Mouse (Mus musculus) MEL-GATA-1-ER (cell line): ENCODE results near the gene Olfr374.

ENCODE experiments used
- DNase-seq: peaks from one replicate; pipeline ENCODE4 v3.0.0-alpha.2; 2012; ENCODE audit warnings: low read depth; ENCODE audit errors: extremely low read depth

The Olfr374 gene

DNA sequence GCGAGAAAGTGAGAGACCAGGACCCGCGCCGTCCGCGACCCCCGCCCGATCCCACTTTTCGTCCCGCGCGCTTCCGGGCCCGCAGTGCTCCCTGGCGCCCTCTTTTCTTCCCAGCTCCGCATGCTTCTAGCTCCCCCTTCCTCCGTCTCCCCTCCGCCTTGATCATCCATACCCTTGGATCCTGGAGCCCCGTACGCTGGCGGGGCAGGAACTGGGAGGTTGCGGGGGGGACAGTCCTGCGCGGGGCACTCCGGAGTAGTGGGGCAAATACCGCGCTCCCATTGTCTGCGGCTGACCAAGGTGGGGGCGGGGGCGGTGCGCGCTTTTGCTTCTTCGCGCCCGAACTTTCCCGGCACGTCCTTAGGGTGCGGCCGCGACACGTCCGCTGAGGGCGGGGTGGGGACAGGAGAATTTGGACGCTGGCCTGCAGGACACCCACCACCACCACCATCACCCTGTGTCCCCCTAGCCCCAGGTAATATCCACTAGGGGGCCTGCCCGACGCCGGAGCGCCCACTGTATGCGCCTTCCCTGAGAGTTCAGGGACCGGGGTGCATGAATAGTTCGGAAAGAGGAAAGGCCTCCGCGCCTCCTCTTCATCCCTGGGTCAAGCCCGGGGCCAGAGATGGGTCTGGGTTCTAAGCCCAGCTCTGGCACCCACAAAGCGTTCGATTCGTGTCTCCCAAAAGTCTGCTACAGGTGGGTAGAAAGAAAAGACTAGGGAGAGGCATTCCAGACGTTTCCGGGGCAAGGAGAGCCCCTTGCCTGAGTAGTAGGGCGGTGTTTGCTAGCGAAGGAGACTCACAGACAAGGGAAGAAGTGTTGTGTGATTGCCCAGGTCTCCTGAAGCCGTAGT is 28.8 kb downstream of the Olfr374 start:
- no peak for DNase-seq

DNA sequence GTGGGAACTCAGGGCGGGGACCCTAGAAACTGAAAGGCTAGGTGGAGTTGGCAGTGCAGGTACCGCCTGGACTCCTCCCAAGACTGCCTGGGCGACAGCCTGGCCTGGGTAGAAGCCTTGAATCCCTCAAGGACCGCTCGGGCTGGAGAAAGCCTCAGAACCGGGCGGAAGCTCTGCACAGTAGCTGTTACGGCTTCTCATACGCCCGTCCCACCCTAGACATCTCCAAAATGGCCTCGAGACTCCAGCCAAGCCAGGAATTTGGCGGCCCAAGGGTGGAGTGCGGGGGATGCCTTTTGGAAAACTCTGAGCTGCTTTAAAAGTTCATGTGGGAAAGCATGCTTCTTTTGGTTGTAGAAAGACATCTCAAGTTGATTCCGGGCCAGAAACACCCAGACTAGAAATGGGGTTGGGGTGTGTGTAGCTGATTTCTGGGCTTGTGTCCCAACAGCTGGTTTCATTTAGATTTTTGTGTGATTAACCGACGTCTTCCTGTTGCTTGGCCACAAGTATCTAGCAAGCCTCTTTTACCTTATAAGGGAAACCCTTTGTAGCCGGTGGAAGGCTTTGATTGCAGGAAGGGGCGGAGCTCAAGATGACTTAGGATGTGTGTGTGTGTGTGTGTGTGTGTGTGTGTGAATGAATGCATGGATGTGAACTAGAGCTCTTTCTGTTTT is 29.6 kb downstream of the Olfr374 start:
- peak; percentile 59 for DNase-seq

DNA sequence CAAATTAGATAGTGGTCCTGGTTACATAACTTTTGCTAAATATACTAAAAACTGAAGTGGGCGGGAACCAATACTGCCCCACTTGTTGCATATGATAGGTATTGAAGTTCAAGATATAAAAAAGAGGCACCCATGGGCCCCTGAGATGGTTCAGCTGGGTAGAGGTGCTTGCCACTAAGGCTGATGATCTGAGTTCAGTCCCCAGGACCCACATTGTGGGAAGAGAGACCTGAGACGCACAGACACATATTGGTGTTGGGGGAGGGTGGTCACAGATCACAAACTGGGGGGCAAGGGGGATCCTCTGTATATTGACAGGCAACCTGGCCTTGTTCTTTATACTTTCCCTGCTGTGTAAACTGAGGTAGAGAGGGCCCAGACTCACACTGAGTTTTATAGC is 30.6 kb downstream of the Olfr374 start:
- DNase-seq, result no peak

DNA sequence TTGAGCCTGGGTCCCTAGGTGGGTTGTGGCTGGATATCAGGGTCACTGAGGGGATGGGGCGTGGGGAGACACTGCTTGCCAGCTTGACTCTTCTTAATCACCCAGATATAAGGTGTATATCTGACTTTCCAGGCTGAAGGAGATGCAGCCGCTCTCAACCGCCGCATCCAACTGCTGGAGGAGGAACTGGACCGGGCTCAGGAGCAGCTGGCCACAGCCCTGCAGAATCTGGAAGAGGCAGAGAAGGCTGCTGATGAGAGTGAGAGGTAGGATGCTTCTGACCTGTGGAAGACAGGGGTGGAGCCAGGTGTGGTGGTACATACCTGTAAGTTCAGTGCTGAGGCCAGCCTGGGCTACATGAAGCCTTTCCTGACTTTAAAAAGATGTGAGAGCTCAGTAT is 31.6 kb downstream of the Olfr374 start:
- no peak for DNase-seq

DNA sequence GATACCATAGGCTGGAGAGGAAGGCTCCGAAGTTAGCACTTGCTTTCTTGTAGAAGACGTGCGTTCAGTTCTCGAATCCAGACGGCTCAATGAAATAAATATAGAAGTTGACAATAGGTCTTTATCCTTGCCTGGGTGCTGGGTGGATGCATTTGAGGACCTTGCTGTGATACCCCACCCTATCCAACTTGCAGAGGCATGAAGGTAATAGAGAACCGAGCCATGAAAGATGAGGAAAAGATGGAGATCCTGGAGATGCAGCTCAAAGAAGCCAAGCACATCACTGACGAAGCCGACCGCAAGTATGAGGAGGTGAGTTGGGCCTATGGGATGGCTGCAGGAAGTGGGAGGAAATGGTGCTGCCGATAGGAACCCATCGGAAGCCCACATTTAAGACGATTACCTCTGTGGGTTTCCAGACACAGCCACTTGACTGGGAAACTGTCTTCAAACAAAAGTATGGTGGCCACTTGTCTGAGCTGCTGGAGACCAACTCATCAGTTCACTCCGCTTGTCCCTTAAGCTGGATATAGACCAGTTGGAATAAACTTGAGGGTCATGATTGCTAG is 36.5 kb downstream of the Olfr374 start:
- no peak for DNase-seq

DNA sequence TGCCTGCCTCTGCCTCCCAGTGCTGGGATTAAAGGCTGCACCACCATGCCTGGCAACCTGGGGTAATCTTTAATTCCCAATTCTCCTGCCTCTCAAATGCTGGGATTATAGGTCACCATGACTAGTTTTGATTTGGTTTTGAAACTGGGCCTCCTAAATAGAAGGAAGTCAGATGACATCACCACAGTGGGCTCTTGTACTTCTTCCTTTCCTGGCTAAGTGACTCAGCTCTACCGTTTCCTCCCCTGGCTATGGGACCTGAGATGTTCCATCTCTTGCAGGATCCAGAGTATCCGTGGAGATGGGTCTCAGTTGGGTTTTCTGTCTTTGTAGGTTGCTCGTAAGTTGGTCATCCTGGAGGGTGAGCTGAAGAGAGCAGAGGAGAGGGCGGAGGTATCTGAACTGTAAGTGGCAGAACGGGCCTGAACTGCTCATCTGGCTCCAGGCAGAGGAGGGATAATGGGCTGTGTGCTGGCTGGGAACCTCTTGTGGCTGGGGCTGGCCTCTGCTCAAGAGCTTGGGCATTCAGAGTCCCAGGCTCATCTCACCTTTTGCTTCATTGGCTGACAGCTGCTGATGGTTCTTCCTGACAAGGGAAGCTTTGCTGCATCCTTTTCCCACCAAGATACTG is 37.6 kb downstream of the Olfr374 start:
- no peak for DNase-seq

DNA sequence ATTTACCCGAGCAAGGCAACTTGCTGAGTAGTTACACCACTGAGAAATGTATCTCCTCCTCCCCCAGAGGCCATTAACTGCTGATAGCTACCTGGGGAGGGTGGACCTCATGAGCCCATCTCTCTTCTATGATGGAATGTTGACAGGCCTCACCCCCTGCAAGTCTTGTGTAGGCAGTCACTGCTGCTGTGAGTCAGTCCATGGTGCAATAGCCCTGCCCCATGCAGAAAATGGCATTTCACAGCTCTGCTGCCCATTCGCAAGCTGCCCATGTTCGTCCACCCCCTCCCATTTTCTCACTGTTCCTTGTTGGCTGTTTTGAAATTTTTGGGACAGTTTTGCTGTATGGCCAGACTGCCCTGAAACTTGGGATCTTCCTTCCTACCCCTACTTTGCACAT is 38.7 kb downstream of the Olfr374 start:
- DNase-seq, result no peak

DNA sequence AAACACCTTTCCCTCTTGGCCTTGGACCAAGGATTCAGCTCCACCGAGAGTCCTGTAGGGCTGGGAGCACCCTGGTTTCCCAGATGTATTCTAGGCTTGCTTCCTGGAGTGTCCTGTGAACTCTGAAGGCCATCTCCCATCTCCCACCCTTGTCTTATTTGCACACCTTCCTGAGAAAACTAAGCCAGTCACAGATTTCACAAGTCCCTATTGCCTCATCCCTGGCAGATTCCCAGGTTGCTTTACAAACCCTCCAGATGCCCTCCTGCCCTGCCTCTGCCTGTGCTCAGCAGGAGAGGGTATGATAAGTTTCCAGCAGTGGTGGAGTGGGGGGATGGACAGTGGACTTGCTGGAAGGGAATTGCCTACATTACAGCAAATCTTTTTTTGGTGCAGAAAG is 39.2 kb downstream of the Olfr374 start:
- DNase-seq, result no peak

DNA sequence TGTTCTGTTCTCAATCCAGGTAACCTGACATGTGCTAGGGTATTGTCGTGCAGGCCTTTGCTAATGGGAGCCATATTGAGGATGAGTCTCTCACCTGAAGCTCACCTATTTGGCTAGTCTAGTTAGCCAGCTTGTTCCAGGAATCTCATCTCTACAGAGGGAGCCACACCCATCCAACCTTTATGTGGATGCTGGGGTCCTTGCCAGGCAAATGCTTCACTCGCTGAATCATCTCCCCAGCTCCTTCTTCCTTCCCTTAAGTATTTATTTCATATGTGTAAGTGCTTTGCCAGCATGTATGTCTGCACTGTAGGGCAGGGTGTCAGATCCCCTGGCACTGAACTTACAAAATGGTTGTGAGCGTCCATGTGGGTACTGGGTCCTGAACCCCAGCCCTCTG is 39.7 kb downstream of the Olfr374 start:
- DNase-seq, result no peak

DNA sequence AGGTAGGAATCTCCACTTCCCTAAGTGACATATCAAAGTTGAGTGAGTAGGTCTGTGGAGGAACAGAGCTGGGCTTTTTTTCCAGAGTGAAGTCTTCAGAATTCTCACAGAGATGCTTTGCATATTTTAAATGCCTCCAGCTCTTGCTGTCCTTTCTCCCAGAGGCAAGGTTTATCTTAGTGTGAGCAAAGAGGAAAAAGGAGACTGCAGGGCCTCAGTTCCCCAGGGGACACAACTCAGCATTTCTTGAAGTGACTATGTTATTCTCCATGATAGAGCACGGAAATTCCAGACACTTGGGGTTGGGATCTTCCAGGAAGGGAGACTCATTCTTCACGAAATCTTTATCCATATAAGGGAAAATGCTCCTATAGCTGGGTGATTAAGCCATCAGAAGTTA is 40.4 kb downstream of the Olfr374 start:
- no peak for DNase-seq

DNA sequence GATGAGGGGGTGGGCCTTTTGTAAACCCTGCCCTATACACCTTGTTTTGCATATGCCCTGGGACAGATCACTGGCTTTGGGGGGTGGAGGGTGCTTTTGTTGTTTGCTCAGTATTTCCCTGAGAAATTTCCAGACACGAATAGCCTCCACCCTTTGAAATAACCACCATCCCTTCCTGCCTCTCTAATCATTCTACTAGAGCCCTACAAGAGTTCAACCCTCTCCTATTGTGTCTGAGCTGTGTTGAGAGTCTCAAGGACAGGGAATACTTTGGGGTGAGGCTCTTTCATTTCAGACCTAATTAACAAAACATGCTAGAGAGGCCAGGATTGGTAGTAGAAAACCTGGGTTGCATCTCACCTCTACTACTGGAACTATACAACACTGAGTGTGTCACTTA is 42.2 kb downstream of the Olfr374 start:
- DNase-seq, result no peak

DNA sequence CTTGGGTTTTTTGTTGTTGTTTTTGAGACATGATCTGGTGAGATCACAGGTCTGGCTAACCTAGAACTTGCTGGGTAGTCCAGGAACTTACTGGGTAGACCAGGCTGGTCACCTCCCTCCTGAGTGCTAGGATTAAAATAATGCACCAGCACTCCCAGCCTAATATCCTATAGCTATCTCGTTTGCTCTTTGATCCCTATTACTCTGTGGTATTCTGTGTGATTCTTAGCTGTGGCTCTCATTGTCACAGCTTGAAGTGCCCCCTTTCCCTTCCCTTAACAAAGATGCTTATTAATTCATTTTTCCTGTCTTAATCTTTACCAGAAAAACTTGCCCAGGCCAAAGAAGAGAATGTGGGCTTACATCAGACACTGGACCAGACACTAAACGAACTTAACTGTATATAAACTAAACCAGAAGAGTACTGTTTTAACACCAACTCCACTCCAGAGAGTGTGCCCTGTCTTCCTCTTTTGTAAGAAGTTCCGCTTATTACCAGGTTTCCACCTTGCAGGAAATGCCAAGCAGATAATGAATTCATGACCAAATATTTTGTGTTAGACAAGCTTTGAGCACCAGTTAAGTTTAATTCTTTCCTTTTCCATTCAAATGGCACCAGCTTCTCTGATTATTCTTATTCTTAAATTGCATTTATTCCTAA is 44.7 kb downstream of the Olfr374 start:
- DNase-seq, result peak; percentile 87

DNA sequence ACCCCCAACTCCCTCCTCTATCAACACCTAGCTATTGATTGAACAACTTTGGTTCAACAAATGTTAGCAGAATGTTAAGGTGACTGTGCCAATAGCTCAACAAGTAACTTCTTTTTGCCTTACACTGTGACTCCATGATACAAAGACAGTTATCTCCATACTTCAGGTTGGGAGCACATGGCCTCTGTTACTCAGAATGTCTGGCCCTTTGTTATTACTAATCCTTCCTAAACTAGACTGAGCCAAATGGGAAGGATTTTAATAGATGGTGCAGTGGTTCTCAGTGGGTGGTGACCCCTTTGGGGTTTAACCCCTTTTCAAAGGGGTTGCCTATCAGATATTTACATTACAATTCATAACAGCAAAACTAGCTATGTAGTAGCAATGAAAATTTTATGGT is 46.5 kb downstream of the Olfr374 start:
- DNase-seq, result no peak

DNA sequence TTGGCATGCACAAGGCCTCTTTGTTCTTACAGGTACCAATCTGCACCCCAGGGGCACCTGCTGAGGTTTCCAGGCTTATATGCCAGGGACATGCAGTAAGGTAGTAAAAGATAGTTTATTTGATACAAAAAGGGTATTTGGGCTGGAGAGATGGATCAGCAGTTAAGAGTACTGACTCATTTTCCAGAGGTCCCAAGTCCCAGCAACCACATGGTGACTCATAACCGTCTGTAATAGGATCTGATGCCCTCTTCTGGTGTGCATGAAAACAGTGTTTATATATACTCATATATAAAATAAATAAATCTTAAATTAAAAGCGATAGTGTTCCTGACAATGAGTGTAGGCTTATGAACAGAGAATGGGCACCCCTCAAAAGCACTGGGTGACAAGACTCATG is 51.3 kb downstream of the Olfr374 start:
- DNase-seq, result no peak

DNA sequence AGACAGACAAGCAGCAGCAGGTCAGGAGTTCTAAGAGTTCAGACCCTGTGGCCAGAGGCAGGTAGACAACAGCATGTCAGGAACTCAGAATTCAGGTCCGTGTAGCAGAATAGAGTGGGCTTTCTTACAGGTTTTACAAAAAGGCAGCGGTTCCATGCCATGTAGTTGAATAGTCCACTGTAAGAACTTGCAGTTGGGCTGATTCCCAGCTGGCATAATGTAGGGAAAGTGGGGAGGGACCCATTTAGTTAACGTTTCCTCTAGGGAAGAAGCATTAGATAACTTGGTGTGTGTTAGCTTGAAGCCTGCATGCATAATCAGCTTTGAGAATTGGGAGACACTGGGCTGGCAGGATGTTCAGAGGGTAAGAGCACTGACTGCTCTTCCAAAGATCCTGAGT is 51.9 kb downstream of the Olfr374 start:
- DNase-seq, result no peak

DNA sequence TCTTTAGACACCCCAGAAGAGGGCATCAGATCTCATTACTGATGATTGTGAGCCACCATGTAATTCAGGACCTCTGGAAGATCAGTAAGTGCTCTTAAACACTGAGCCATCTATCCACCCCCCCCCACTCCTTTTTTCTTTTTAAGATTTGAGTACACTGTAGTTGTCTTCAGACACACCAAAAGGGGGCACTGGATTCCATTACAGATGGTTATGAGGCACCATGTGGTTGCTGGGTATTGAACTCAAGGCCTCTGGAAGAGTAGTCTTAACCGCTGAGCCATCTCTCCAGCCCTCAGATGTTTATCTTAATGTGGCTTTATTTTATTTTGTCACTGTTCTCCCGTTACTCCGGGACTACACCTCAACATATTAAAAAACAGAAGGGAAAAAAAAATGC is 53.2 kb downstream of the Olfr374 start:
- no peak for DNase-seq

DNA sequence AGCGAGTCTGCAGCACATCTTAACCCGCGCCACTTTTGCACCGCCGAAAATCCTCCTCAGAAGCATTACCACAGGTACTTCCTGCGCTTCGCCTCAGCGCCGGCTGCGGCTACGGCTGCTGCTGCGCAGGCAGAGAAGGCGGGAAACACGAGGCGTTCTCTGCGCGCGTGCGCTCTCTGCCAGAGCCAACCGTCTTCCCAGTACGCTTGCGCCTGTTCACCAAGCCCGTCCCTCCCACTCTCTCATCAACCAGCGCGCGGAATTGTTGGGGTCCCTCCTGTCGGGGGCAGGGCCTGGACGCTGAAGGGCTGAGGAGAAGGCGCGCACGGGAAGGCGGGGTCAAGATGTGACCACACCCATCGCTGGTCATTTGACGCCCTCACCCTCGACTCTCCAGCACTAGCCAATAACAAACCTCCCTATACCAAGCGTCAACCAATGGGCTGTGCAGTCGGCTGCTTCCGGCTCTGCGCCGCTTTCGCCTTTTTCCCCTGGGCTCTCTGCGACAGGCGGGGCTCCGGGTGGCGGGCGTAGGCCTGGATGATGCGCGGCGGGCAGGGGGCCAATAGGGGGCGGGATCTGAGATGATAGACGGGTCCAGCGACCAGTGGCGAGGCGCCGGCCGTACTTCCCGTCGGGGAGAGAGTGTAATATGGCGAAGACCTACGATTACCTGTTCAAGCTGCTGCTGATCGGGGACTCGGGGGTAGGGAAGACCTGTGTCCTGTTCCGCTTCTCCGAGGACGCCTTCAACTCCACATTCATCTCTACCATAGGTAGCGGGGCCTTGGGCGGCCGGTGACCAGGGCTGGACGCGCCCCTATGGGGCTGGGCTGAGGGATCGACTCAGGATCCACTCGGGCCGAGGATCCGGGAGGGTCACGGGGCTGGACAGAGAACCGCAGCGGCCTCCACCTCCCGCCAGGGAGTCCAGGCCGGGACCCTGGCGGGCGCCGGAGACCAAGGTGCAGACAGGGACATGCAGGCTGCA is 54.2 kb downstream of the Olfr374 start, which contains the start of gene Rab8a:
Gene Rab8a (plus strand): TSS at position 494 of the 991 bp plus-strand sequence.
- peak; percentile 95 for DNase-seq

DNA sequence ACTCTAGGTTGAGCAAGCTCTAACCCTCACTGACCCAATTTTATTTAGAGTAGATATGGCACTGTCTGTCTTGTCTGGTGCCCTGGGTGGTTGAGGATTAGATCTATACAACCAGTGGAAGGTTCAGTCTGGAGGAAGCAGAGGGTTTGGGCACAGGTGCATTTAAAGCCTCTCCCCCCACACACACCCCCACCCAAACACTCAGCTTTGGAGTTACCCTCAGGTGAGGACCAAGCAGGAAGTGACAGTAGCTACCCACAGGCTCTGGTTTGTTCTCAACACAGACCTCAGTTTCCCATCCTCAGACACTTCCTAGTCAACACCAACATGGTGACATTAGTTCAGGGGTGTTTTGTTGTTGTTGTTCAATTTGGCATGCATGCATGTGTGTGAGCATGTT is 56.0 kb downstream of the Olfr374 start:
- no peak for DNase-seq
